Mouse (Mus musculus) T-cell, adult 66 days (primary cell): ENCODE data around the gene Anks4b. TPM values are rescaled to one million over a fixed set of nuclear protein-coding genes. Genes with fewer than 3 reads are reported as not detected.

Experiments
- total RNA-seq, 2 experiments: library from RNA; stranded (reverse); gene quantifications; 3 replicates in 1 of 2; 4 replicates in 1 of 2; pipeline ENCODE4 v1.2.4; 2023

Gene Anks4b
- not detected for total RNA-seq

GRCm38 (mm10) chr7:120173603-120174244 is at the start of gene Anks4b:
Gene Anks4b, plus strand, starts transcription at chr7:120173858.

GRCm38 (mm10) chr7:120145191-120145590 is 28.5 kb upstream of the Anks4b start, which contains the start of gene Zp2:
Gene Zp2, minus strand, starts transcription at chr7:120145291.

DNA sequence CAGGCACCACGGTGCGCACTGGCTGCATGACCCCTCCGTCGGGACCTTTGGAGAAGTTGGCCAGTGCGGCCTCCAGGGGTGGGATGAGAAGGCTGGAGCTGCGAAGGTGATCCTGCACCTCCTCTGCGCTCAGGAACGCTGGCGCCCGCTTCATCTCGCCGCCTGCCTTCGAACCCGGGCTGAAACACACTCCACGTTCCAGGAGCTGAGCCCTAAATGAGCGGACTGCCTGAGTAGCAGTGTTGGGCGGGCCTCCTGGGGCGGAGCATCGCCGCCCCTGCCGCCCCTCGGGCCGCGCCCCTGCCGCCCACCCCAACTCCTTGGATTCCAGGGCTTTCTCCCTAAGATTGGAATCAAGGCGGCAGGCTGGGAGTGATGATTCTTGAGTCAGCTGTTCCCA is 28.1 kb downstream of the Anks4b start, which contains the start of gene Crym:
Gene Crym, minus strand, starts transcription at position 341 of the 400 bp plus-strand sequence.

DNA sequence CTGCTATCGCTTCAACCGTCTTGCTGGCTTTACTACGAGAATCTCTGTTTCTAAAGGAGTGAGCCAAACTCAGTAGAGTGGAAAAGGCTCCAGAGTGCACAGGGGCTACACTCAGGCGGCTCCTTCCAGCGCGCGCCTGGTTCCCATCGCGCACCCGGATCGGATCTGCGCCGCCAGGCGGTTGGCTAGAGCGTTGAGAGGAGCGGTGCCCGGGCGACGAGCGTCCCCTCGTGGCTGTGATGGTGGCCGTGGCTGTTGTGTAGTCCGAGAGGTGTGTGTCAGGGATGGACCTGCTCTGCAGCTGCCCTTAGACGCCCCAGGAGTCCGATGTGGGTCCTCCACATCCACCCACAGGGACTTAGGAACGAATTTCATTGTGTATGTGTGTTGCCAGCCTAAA is 30.1 kb downstream of the Anks4b start, which contains the start of gene Abca14:
Gene Abca14, plus strand, starts transcription at position 173 of the 400 bp plus-strand sequence.

Other genes with a start within 250 kb of the Anks4b start
- gene Dnah3, start 78.6 kb upstream of the Anks4b start, total RNA-seq, result not detected
- gene Tmem159, start 71.5 kb upstream of the Anks4b start, total RNA-seq, result 1 to 10 TPM in 1 of 2 experiments, under 1 TPM in 1; 0.41 to 1.8 TPM
- gene Zp2, start 28.6 kb upstream of the Anks4b start, total RNA-seq, result not detected
- not detected for gene Crym, start 28.3 kb downstream of the Anks4b start, total RNA-seq
- gene Abca14, start 30.1 kb downstream of the Anks4b start, total RNA-seq, result not detected
- not detected for gene Abca15, start 154.8 kb downstream of the Anks4b start, total RNA-seq
- not detected for gene Abca16, start 235.8 kb downstream of the Anks4b start, total RNA-seq